Mouse (Mus musculus): ENCODE measurements around the gene Swi5.
A peak's percentile ranks its signal among the peaks of the same experiment; 100 is the strongest.

The Swi5 gene

GRCm38 (mm10) chr2:32275823-32276222, 12.1 kb downstream of the Swi5 start:
- DNase-seq (ENCODE audit: low read depth in 1 of 2, low spot score in 2 of 2): no peak

DNA sequence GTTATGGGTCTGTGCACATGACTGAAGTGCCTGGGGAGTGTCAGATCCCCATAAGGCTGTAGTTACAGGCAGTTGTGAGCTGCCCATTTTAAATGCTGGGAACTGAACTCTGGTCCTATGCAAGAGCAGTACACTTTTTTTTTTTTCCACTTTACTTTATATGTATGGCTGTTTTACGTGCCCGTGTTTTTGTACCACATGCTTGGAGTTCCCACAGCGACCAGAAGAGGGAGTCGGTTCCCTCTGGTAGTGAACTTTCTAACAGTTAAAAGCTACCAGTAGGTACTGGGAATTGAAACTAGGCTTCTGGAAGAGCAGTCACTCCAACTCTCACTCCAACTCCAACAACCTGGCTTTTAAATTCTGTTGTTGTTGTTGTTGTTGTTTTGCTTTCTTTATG, 27.2 kb downstream of the Swi5 start:
- peak; percentile 48 to 55 for DNase-seq (ENCODE audit: low read depth in 1 of 2, low spot score in 2 of 2)

GRCm38 (mm10) chr2:32259657-32260417, 28.0 kb downstream of the Swi5 start, which contains the start of gene Uck1:
Gene Uck1 (minus strand): TSS chr2:32260159.
- peak; percentile 78 to 81 for DNase-seq (ENCODE audit: low read depth in 1 of 2, low spot score in 2 of 2)

DNA sequence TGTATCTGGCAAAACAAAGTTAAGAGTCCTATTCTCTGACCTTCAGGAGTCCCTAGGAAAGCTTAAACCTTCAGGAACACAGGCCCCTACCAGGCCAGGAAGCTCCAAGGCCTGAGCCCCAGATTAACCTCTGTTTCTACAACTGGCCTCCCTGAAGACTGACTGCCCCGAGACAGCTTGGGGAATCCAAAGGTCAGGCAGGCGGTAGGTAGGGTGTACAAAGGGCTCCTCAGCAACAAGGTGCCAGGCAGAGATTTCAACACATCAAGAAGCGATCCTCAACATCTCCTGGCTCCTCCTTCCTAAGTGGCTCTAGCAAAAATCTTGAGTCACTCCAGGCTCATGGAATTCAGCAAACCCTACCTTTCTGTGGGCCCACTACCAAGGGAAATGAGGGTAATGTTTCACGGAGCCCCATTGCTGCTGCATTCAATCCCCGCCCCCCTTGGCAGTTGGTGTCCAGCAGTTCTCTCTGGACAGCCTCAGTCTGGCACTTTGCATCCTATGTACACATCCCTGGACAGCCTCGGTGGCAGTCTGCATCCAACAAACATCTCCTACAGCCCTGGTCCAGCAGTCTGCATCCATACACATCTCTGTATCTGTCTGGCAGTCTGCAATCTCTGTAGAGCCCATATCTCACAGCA, 28.9 kb downstream of the Swi5 start:
- DNase-seq (ENCODE audit: low read depth in 1 of 2, low spot score in 2 of 2): no peak

- DNase-seq (ENCODE audit: low read depth in 1 of 2, low spot score in 2 of 2): no peak
Observed at GRCm38 (mm10) chr2:32256273-32256672, 31.6 kb downstream of the Swi5 start.

GRCm38 (mm10) chr2:32254563-32254962, 33.3 kb downstream of the Swi5 start:
- no peak for DNase-seq (ENCODE audit: low read depth in 1 of 2, low spot score in 2 of 2)

DNA sequence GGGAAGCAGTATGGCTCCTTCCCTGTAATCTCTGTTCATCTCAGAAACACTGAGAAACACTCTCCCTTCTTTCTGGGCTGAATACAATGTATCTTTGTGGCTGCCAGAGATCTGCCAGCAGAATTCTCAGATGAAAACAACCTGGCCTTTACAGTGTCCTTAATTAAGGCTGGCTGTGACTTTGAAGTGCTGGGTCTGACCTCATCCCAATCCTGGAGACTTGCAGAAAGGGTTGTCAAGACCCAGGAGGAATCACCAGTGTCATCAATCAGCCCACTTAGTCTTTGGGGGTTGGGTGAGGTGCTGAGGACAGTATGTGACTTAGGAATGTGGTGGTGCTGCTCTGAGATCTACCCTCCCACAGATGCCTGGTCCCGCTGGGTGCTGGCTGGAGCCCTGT, 34.5 kb downstream of the Swi5 start:
- DNase-seq (ENCODE audit: low read depth in 1 of 2, low spot score in 2 of 2): no peak

DNA sequence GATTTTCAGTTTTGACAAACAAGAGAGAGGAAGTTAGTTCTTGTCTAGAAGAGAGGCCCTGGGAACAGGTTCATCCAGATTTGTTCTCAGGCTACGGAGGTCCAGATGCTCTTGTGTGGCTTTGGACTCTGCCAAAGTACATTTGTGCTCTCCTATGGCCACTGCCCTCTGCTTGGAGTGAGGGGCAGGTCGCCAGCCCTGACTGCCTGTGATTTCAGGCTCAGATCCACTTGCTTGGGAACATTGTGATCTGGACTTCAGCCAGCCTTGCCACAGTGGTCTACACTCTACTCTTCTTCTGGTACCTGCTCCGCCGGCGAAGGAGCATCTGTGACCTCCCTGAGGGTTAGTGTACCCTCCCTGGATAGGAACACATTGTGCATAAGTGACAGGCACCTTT, 35.2 kb downstream of the Swi5 start:
- DNase-seq (ENCODE audit: low read depth in 1 of 2, low spot score in 2 of 2): no peak

DNA sequence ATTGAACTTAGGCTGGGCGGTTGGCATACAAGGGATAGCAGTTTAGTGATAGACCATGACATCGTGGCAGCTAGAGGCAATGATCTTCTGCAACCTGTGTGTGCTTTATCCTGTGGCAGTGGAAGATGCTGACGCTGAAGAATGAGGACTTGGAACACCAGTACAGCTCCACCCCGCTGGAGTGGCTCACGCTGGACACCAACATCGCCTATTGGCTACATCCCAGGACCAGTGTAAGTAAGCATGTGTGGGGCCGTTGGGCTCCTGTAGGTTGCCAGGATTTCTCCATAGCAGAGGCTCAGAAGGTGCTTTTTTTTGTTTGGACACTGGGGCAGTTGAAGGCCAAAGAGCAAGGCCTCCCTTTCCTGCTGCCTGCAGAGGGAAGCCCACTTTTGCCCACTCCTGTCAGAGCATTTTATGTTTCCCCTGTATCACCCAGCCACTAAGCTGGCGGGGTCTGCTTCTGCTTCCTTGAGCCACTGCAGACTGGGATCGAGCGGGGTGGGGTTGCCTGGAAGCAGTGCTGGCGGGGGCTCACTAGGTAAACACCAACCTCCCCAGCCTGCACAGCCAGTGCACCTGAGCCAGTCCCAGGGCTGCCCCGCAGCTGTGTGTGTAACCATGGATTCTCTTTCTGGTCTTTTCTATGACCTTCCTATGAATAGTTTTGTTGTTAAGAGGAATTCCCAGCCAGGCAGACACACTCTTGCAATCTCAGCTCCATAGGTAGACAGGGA, 35.9 kb downstream of the Swi5 start:
- DNase-seq (ENCODE audit: low read depth in 1 of 2, low spot score in 2 of 2): no peak

- DNase-seq (ENCODE audit: low read depth in 1 of 2, low spot score in 2 of 2): no peak
Observed at GRCm38 (mm10) chr2:32248377-32249361, 39.2 kb downstream of the Swi5 start.

DNA sequence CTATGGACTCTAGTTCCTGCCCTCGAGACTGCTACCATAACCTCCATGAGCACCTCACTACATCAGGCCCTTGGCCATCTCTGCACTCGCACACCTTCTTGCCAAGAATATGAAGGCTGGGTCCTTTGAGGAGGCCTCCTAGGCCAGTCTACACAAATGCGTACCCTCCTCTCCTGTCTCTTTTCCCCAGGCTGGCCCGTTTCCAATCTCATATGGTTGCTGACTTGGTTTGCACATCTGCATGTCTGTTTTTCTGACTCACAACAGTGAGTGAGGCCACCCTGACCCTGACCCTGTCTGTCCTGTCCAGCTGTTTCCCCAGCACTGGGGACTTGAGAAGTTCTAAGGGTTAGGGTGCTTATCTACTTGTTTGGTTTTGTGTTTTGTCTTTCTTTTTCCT, 41.1 kb downstream of the Swi5 start:
- DNase-seq (ENCODE audit: low read depth in 1 of 2, low spot score in 2 of 2): no peak

DNA sequence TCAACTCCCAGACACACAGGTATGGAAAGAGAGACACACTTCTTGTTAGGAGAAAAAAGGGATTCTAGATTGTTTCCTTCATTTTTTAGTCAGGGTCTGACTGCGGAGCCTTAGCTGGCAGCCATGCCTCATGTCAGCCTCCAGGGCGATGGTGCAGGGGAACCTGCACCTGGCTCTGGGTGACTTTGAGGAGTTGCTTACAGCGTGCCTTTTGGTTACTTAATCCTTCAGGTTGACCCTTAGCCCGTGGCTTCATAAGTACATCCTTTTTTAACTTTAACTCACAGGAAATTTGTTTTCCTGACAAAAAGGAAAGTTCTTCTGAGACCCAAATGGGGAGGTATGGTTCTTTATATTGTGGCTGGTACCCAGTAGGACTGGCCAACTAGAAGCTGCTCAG, 44.9 kb downstream of the Swi5 start:
- DNase-seq (ENCODE audit: low read depth in 1 of 2, low spot score in 2 of 2): no peak

DNA sequence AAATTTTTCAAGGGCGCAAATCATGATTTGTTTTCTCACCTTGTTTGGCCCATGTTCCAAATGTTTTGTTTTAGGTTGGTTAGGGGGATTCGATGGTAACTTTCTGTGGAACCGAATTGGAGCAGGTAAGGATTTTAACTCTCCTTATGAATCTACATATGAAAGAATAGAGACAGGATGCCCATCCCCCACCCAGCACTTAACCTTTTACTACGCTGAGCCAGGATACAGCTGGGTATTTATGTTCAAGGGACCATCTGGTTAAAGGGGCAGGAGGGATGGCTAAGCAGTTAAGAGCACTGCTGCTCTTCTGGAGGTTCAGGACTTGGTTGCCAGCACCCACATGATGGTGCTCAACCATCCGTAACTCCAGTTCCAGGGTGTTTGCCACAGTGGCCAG, 47.3 kb downstream of the Swi5 start:
- DNase-seq (ENCODE audit: low read depth in 1 of 2, low spot score in 2 of 2): no peak

GRCm38 (mm10) chr2:32238708-32239435, 49.0 kb downstream of the Swi5 start:
- no peak for DNase-seq (ENCODE audit: low read depth in 1 of 2, low spot score in 2 of 2)

- no peak for DNase-seq (ENCODE audit: low read depth in 1 of 2, low spot score in 2 of 2)
Observed at GRCm38 (mm10) chr2:32237571-32237970, 50.3 kb downstream of the Swi5 start.

DNA sequence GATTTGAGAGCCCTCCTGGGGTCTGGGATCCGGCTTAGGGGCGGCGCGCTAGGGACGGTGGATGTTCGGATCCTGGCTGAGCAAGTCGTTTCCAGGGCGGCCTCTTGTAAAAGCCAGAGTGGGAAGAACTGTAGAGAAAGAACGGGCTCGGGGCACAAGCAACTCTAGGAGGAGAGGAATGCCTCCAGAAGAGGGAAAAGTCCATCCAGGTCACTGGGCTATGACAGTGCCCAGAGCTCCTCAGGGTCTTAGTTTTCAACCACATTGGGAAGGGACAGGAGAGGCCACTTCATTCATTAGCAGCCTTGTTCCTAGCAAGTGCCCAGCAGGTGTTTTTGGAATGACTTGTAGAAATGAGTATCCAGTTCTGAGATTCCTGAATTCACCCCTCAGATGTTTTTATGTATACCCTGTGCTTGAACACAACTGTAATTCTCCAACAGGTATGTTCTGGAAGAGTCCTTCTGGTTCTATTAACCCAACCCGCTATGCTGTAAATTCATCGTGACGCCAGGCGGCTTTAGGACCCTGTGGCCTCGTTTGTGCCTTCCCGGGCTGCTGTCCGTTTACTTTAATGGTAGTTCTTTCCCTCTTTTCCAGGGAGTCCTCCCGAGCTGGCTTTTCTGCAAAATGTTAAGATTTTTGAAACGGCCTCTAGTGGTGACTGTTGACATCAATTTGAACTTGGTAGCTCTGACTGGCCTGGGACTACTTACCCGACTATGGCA, 51.0 kb downstream of the Swi5 start:
- no peak for DNase-seq (ENCODE audit: low read depth in 1 of 2, low spot score in 2 of 2)

GRCm38 (mm10) chr2:32235886-32236759, 51.8 kb downstream of the Swi5 start, which contains the start of gene Pomt1:
Gene Pomt1 (plus strand): TSS chr2:32236590.
- DNase-seq (ENCODE audit: low read depth in 1 of 2, low spot score in 2 of 2): peak; percentile 67 to 84

DNA sequence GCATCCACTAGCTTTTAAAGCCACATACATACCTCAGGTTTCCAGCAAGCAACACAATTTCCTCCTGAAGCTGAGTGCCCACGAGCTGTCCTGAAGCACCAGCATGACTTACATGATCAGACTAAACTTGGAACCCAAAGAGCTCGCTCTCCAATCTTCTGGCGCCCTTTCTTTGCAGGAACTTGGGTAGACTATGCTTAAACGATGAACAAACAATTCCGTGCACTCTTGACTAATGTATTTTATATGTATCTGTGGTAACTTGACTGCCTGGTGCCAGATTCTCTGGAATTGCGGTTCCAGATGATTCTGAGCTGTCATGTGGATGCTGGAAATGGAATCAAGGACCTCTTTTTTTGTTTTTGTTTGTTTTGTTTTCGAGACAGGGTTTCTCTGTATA, 52.4 kb downstream of the Swi5 start:
- DNase-seq (ENCODE audit: low read depth in 1 of 2, low spot score in 2 of 2): no peak
